Mouse (Mus musculus): ENCODE measurements around the gene Tm6sf1.
A peak's percentile ranks its signal among the peaks of the same experiment; 100 is the strongest.

Gene Tm6sf1

GRCm38 (mm10) chr7:81850171-81850570 is 8.6 kb upstream of the Tm6sf1 start:
- DNase-seq (ENCODE audit: low read depth, low spot score), result no peak

- no peak for DNase-seq (ENCODE audit: low read depth, low spot score)
Observed at GRCm38 (mm10) chr7:81851706-81852105, 7.1 kb upstream of the Tm6sf1 start.

- DNase-seq (ENCODE audit: low read depth, low spot score), result no peak
Observed at GRCm38 (mm10) chr7:81854568-81855307, 4.1 kb upstream of the Tm6sf1 start.

- DNase-seq (ENCODE audit: low read depth, low spot score), result no peak
Observed at GRCm38 (mm10) chr7:81855694-81856093, 3.1 kb upstream of the Tm6sf1 start, which contains the start of gene Gm10160. Gene Gm10160, minus strand, starts transcription at chr7:81855794.

- no peak for DNase-seq (ENCODE audit: low read depth, low spot score)
Observed at GRCm38 (mm10) chr7:81856221-81856620, 2.6 kb upstream of the Tm6sf1 start.

GRCm38 (mm10) chr7:81858236-81858635 is 565 bp upstream of the Tm6sf1 start:
- no peak for DNase-seq (ENCODE audit: low read depth, low spot score)

GRCm38 (mm10) chr7:81860071-81860470 is 1.3 kb downstream of the Tm6sf1 start:
- no peak for DNase-seq (ENCODE audit: low read depth, low spot score)

- DNase-seq (ENCODE audit: low read depth, low spot score), result no peak
Observed at GRCm38 (mm10) chr7:81860996-81861395, 2.2 kb downstream of the Tm6sf1 start.

- DNase-seq (ENCODE audit: low read depth, low spot score), result no peak
Observed at GRCm38 (mm10) chr7:81861461-81861860, 2.7 kb downstream of the Tm6sf1 start.

- no peak for DNase-seq (ENCODE audit: low read depth, low spot score)
Observed at GRCm38 (mm10) chr7:81861921-81862320, 3.1 kb downstream of the Tm6sf1 start.

- DNase-seq (ENCODE audit: low read depth, low spot score), result no peak
Observed at GRCm38 (mm10) chr7:81862587-81863583, 4.1 kb downstream of the Tm6sf1 start.

GRCm38 (mm10) chr7:81864552-81864951 is 5.8 kb downstream of the Tm6sf1 start:
- no peak for DNase-seq (ENCODE audit: low read depth, low spot score)

- DNase-seq (ENCODE audit: low read depth, low spot score), result no peak
Observed at GRCm38 (mm10) chr7:81865937-81866336, 7.1 kb downstream of the Tm6sf1 start.

- DNase-seq (ENCODE audit: low read depth, low spot score), result no peak
Observed at GRCm38 (mm10) chr7:81867231-81867930, 8.6 kb downstream of the Tm6sf1 start.

GRCm38 (mm10) chr7:81868158-81868557 is 9.4 kb downstream of the Tm6sf1 start:
- DNase-seq (ENCODE audit: low read depth, low spot score), result peak; percentile 65

- no peak for DNase-seq (ENCODE audit: low read depth, low spot score)
Observed at GRCm38 (mm10) chr7:81872493-81873013, 13.8 kb downstream of the Tm6sf1 start.

GRCm38 (mm10) chr7:81873807-81874206 is 15.0 kb downstream of the Tm6sf1 start:
- DNase-seq (ENCODE audit: low read depth, low spot score), result no peak

- no peak for DNase-seq (ENCODE audit: low read depth, low spot score)
Observed at GRCm38 (mm10) chr7:81874636-81875035, 15.8 kb downstream of the Tm6sf1 start.

GRCm38 (mm10) chr7:81875372-81875771 is 16.6 kb downstream of the Tm6sf1 start:
- no peak for DNase-seq (ENCODE audit: low read depth, low spot score)

- DNase-seq (ENCODE audit: low read depth, low spot score), result no peak
Observed at GRCm38 (mm10) chr7:81880286-81880685, 21.5 kb downstream of the Tm6sf1 start.

GRCm38 (mm10) chr7:81880797-81881196 is 22.0 kb downstream of the Tm6sf1 start:
- no peak for DNase-seq (ENCODE audit: low read depth, low spot score)

GRCm38 (mm10) chr7:81881600-81881999 is 22.8 kb downstream of the Tm6sf1 start:
- no peak for DNase-seq (ENCODE audit: low read depth, low spot score)
